Mouse (Mus musculus) liver, embryonic 14.5 days (tissue): ENCODE measurements at regions not wholly inside any gene's neighbourhood (a gene's known extent, or its start where the extent isn't known, plus 50 kb on each side); places are given as distances from the start of the nearest gene placed in this dataset.

Experiments used
- CTCF ChIP-seq: IDR thresholded peaks from 2 replicates; pipeline ENCODE4 v1.5.1; 2016; ENCODE audit warnings: antibody characterized with exemption, low read depth, control low read depth
- EP300 ChIP-seq: IDR thresholded peaks from 2 replicates; pipeline ENCODE4 v1.6.1; 2016; ENCODE audit warnings: antibody characterized with exemption, low read depth

DNA sequence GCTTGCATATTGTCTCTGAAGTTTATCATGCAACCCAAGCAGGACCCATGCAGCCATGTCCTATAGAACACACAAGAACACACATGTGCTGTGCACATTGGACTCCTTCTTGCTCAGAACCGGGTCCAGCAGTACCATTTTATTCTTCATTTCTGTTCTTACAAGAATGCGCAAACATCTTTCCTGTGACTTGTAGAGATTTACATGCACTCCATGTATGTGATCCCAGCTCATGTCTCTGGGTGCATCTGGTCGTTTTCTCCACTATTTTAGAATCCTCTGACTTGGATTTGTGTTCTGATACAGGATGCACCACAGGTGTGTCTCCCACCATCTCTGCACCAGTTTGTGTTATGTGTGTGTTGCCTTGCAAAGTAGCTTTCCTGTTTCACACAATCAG is 408.4 kb downstream of the Fam19a5 start:
- no peak for TF ChIP-seq EP300
- no peak for TF ChIP-seq CTCF
